Mouse (Mus musculus) left cerebral cortex, postnatal 36 days (tissue): ENCODE results near the gene Brca1. TPM values are rescaled to one million over a fixed set of nuclear protein-coding genes. Genes with fewer than 3 reads are reported as not detected.
"Not testable (repeated sequence)": the region's sequence is repeated elsewhere in the genome, so short reads cannot be mapped to it uniquely, and the experiment has no call there.

Experiments used
- DNase-seq, 2 experiments: peaks; one replicate each; pipeline ENCODE4 v3.0.0; 2021 to 2022; ENCODE audit warnings: low spot score in 2 of 2, mixed read lengths in 1 of 2
- intact Hi-C: fragments of 180-260 bp; cut with DNase I; formaldehyde crosslinking; loops from one replicate; pipeline ENCODE4 v1.15.1; 2025
- total RNA-seq, 2 experiments: library from RNA; stranded (reverse); gene quantifications; 2 replicates each; pipeline ENCODE4 v1.2.3; 2021

The Brca1 gene
- total RNA-seq, 2 experiments from 2014 or later = 0.96 to 1.0 TPM

GRCm38 (mm10) chr11:101476361-101476760 lies 75.4 kb downstream of the Brca1 start:
- not testable (repeated sequence) for DNase-seq

GRCm38 (mm10) chr11:101474298-101474697 lies 77.5 kb downstream of the Brca1 start:
- intact Hi-C loops = no loop called here
- DNase-seq = no peak

More at GRCm38 (mm10) chr11:101476361-101476760, 75.4 kb downstream of the Brca1 start:
- intact Hi-C loops = not testable (repeated sequence)

GRCm38 (mm10) chr11:101473686-101474085 lies 78.1 kb downstream of the Brca1 start:
- intact Hi-C loops = not testable (repeated sequence)

GRCm38 (mm10) chr11:101472336-101472735 lies 79.4 kb downstream of the Brca1 start:
- intact Hi-C loops = no loop called here
- peak in 1 of 2 experiments; percentile 21 for DNase-seq

More at GRCm38 (mm10) chr11:101473686-101474085, 78.1 kb downstream of the Brca1 start:
- DNase-seq = not testable (repeated sequence)

DNA sequence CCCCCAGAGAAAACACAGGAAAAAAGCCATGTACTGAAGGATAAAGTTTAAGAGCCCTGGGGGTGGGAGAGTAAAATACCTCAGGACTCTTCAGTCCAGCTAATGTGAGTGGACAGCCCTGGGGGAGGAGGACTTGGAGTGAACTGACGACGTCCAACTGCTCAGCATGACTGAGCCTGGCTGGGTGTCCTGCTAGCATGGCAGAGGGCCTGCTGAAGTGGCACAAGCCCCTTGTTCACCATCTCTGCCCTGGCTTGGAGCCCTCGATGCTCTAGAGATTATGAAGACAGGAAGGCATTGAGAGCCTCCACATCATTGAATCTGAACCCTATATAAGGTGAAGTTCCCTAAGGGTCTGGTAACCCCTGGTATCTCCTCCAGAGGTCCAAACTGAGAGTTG lies 79.8 kb downstream of the Brca1 start:
- no peak for DNase-seq
- intact Hi-C loops = no loop called here

DNA sequence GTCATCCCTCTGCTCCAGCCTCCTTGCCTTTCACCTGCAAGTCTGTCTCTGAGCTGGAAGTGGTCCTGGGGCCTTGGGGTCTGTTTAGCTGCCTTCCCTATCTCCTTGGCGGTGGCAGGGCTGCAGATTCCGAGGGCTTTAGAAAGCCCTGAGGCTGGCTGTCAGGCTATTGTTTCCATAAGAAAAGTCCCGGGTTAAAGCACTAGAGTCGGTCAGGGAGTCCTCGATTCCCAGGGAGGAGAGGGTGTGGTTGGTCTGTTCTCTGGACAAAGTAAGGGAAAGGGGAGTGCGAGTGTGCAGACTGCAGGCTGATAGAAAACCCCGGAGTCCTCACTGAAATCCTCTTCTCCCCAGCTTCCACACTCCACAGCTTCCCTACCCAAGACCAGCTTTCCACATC lies 81.5 kb downstream of the Brca1 start:
- no peak for DNase-seq
- intact Hi-C loops = no loop called here

- DNase-seq = no peak
- intact Hi-C loops = loop anchor here (2.0 kb wide), 1 partner anchor 50 kb away; no protein-coding TSS in a partner anchor
These were observed 82.6 kb downstream of the Brca1 start for GRCm38 (mm10) chr11:101469155-101469554.

- no peak for DNase-seq
- intact Hi-C loops = loop anchor here (2.0 kb wide), 1 partner anchor 50 kb away; no protein-coding TSS in a partner anchor
These were observed 83.0 kb downstream of the Brca1 start for GRCm38 (mm10) chr11:101468731-101469130.

- DNase-seq = peak in 1 of 2 experiments; percentile 25
These were observed 83.5 kb downstream of the Brca1 start for GRCm38 (mm10) chr11:101468263-101468688.

DNA sequence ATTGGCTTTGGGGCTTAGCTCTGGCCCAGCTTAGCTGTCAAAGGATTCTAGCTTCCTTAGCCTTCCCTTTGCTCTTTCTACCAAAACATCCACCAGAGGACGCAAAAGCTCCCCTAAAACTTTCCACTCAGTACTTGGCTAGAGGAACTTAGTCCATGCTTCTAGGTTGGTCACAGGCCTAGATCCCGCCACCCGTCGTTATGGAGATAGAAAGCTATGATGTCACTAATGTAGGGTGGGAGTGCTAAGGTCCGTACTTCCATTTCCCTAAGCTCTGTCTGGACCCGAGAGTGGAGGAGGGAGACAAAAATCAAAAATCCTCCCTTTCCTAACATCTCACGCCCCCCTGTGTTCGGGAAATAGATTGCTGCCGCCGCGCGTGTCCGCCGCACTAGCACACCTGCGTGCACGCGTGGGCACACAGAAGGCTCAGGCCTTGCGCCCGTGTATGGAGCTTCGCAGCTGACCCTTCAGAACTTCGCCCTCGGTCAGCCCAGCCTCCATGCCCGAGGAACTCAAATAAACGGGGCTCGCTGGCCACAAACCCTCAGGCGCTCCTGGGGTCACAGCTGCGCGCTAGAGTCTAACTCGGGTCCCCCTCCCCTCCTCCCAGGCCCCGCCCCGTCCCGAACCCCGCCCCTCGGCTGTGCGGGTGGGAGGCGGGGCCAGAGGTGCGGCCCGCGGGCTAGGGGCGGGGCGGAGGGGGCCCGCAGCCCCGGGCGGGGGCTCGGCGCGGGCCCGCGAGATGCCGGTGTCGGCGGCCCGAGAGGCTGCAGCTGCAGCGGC lies 84.1 kb downstream of the Brca1 start:
- intact Hi-C loops = loop anchor here (2.0 kb wide), 2 partner anchors 51 to 85 kb away; partner anchors contain the start of gene Nbr1
- DNase-seq = peak; percentile 47 to 55

More at GRCm38 (mm10) chr11:101468263-101468688, 83.5 kb downstream of the Brca1 start:
- intact Hi-C loops = loop anchor here (2.0 kb wide), 1 partner anchor 51 kb away; no protein-coding TSS in a partner anchor

- DNase-seq = not testable (repeated sequence)
These were observed 85.2 kb downstream of the Brca1 start for GRCm38 (mm10) chr11:101466552-101466950.

GRCm38 (mm10) chr11:101465869-101466551 lies 85.7 kb downstream of the Brca1 start, which contains the start of gene Vat1:
Gene Vat1 (minus strand): TSS chr11:101466230.
- intact Hi-C loops = loop anchor here (2.0 kb wide), 1 partner anchor 87 kb away; the partner anchor contains the start of gene Nbr1

More at GRCm38 (mm10) chr11:101466552-101466950, 85.2 kb downstream of the Brca1 start:
- intact Hi-C loops = loop anchor here (2.0 kb wide), 1 partner anchor 86 kb away; the partner anchor contains the start of gene Nbr1

DNA sequence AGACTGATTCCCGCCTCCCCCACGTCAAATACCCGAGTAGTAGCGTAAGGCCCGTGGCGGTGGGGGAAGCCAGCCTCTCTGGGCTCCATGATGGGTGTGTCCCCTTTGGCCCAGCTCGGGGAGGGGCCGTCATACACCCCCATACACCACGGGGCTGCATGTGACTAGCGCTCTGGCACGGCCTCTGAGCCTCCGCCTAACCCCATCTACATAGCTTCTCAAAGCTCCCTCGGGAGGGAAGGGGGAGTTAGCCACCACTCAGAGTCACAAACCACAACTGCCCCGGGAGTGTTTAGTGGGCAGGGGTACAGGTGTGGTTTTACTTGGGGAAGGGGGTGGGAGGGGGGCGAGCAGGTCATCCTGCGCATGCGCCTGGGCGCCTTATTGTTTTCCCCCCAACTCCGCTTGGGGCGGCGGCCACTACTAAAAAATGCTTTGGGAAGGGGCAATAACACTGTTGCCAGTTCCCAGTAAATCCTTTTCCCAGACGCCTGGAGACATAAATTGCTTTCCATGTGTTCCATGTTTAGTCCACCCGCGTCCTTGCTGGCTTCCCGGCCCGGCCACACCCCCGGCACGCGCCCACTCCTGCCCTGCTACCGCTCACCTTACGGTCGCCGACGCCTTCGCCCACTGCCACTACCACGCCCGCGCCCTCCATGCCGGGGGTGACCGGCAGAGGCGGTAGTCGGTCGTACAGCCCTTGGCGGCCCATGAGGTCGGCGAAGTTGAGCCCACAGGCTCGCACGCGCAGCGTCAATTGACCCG lies 86.5 kb downstream of the Brca1 start:
- intact Hi-C loops = no loop called here
- peak; percentile 22 to 32 for DNase-seq

More at GRCm38 (mm10) chr11:101465869-101466551, 85.7 kb downstream of the Brca1 start, which contains the start of gene Vat1:
- DNase-seq = peak; percentile 50 to 64

- intact Hi-C loops = no loop called here
- DNase-seq = peak in 1 of 2 experiments; percentile 7
These were observed 87.3 kb downstream of the Brca1 start, which contains the start of gene Rnd2 for GRCm38 (mm10) chr11:101464211-101465100. Gene Rnd2 (plus strand): TSS chr11:101464999.

DNA sequence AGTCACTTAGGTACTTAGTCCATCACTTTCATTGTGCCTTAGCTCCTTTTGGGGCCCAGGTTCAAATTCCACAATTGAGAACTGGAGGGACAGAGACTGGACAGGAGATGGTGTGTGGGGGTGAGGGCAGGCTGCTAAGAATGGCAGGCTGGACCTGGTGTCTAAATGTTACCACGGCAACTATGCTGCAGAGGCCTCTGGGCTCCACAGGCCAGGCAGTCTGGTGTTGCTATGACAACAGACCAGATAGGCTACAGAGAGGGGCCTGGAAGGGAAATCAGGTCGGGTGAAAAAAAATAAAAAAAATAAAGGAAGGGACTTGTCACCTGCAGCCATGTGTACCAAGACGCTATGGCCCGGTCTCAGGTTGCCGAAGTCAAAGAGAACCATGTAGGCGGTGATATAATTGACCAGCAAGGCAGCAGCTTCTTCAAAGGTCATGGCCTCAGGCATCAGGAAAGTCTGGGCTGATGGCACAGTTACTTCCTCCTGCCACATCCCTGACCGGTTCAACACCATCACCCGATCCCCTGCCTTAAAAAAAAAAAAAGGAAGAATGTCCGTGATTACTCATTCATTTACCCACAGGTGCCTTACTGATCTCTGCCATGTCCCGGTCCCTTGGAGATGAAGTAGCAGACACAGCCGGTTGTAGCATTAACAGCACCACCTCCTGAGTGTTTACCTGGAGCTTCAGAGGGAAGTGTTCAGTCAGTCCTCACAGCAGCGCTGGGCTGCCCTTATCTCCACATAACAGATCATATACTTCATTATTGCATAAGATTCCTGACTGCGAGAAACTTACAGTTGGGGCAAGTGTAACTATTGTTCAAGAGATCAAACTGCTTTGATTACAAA lies 88.9 kb downstream of the Brca1 start:
- intact Hi-C loops = no loop called here
- no peak for DNase-seq

- intact Hi-C loops = no loop called here
- no peak for DNase-seq
These were observed 89.6 kb downstream of the Brca1 start for GRCm38 (mm10) chr11:101462141-101462540.

GRCm38 (mm10) chr11:101460321-101460720 lies 91.4 kb downstream of the Brca1 start:
- DNase-seq = no peak
- intact Hi-C loops = no loop called here
